Mouse (Mus musculus) heart, postnatal 0 days (tissue): Measurements from ENCODE around the gene a. TPM values are rescaled to one million over a fixed set of nuclear protein-coding genes. Genes with fewer than 3 reads are reported as not detected.

Experiments used
- ATAC-seq: fragments of 200-750 bp; cut with Nextera tagmentation; 2 replicates; pipeline ENCODE4 v1.8.0; 2017; ENCODE audit warnings: low read depth, moderate number of reproducible peaks, moderate library complexity; ENCODE audit not compliant: insufficient read depth
- DNase-seq: peaks from one replicate; pipeline ENCODE4 v3.0.0-alpha.2; 2016; ENCODE audit warnings: low spot score
- H3K27ac ChIP-seq: fragments of 300-500 bp; sonication (generic); 2 replicates; pipeline ENCODE4 v1.5.1; 2014; ENCODE audit warnings: low read depth, mild to moderate bottlenecking
- H3K27me3 ChIP-seq: fragments of 300-500 bp; sonication (generic); 2 replicates; pipeline ENCODE4 v1.6.1; 2014; ENCODE audit warnings: low read length, mixed read lengths; ENCODE audit not compliant: control insufficient read depth, insufficient read depth
- H3K36me3 ChIP-seq: fragments of 300-500 bp; sonication (generic); replicated peaks from 2 replicates; pipeline ENCODE4 v1.6.1; 2014; ENCODE audit warnings: low read length, mixed read lengths; ENCODE audit not compliant: control insufficient read depth, insufficient read depth
- H3K4me1 ChIP-seq: fragments of 300-500 bp; sonication (generic); 2 replicates; pipeline ENCODE4 v1.6.1; 2014; ENCODE audit warnings: antibody characterized with exemption; ENCODE audit not compliant: control insufficient read depth, insufficient read depth
- H3K4me2 ChIP-seq: fragments of 300-500 bp; sonication (generic); 2 replicates; pipeline ENCODE4 v1.6.1; 2014; ENCODE audit warnings: low read depth, mild to moderate bottlenecking, low read length, moderate library complexity
- H3K4me3 ChIP-seq: fragments of 300-500 bp; sonication (generic); 2 replicates; pipeline ENCODE4 v1.5.1; 2014; ENCODE audit warnings: low read depth, low read length
- H3K9ac ChIP-seq: fragments of 300-500 bp; sonication (generic); replicated peaks from 2 replicates; pipeline ENCODE4 v1.6.1; 2014; ENCODE audit warnings: low read depth, low read length, mixed read lengths
- H3K9me3 ChIP-seq: fragments of 300-500 bp; sonication (generic); replicated peaks from 2 replicates; pipeline ENCODE4 v1.6.1; 2016; ENCODE audit warnings: low read length; ENCODE audit not compliant: control insufficient read depth
- CTCF ChIP-seq: IDR thresholded peaks from 2 replicates; pipeline ENCODE4 v1.5.1; 2016; ENCODE audit warnings: antibody characterized with exemption, control low read depth, low read depth
- EP300 ChIP-seq: IDR thresholded peaks from 2 replicates; pipeline ENCODE4 v1.6.1; 2016; ENCODE audit warnings: antibody characterized with exemption, low read depth
- WGBS: fragments of 180-500 bp; shearing (Covaris S2); extraction: QIAGEN DNeasy Blood & Tissue Kit; methylation state at CpG from one replicate; pipeline ENCODE4 v1.1.7; 2014; 5-methylcytosine and 5-hydroxymethylcytosine counted together
- polyA plus RNA-seq: library from polyadenylated mRNA; unstranded; fragments of >200 nt; fragmentation: Nextera tagmentation; extraction: Ambion mirVana; gene quantifications from 2 replicates; pipeline ENCODE4 v1.2.1, GENCODE M21; 2015
- total RNA-seq: library from RNA; depleted of rRNA; stranded (reverse); fragments of >200 nt; gene quantifications from 2 replicates; pipeline ENCODE4 v1.2.3, GENCODE M21; 2014; ENCODE audit warnings: low replicate concordance

Gene a
- total and polyA plus RNA-seq, 2 experiments from 2014 or later: not detected

- Histone ChIP-seq H3K9ac (no peak overlapping the region), H3K4me1 (no peaks in the 10 kb centered on the region), H3K36me3 (no peaks in the 10 kb centered on the region), H3K9me3 (no peaks in the 10 kb centered on the region), H3K4me2 (peak overlapping the region; percentile 43; the same call in 1 of the 2 replicates), H3K4me3 (no peak overlapping the region), H3K27me3 (no peaks in the 10 kb centered on the region), H3K27ac (no peak overlapping the region)
- no peak for DNase-seq
- WGBS: 62% methylated on average over 11 of the region's 11 CpGs
- ATAC-seq: no peak
- no peak for TF ChIP-seq CTCF
- TF ChIP-seq EP300: no peak
These were observed 151.3 kb downstream of the a start for GRCm38 (mm10) chr2:154942546-154942945.

GRCm38 (mm10) chr2:154943101-154943500, 151.9 kb downstream of the a start:
- Histone ChIP-seq H3K36me3 (no peaks in the 10 kb centered on the region), H3K27ac (no peak overlapping the region), H3K4me3 (peak overlapping the region; percentile 32), H3K9ac (no peak overlapping the region), H3K9me3 (no peaks in the 10 kb centered on the region), H3K4me2 (peak overlapping the region; percentile 43), H3K4me1 (no peaks in the 10 kb centered on the region), H3K27me3 (peaks cover 1% of the 10 kb centered on the region; the same call in 1 of the 2 replicates)
- DNase-seq (peak; percentile 56), ATAC-seq (no peak)
- 5% methylated on average over 11 of the region's 11 CpGs for WGBS
- TF ChIP-seq EP300: no peak
- peak; percentile 86 for TF ChIP-seq CTCF

DNA sequence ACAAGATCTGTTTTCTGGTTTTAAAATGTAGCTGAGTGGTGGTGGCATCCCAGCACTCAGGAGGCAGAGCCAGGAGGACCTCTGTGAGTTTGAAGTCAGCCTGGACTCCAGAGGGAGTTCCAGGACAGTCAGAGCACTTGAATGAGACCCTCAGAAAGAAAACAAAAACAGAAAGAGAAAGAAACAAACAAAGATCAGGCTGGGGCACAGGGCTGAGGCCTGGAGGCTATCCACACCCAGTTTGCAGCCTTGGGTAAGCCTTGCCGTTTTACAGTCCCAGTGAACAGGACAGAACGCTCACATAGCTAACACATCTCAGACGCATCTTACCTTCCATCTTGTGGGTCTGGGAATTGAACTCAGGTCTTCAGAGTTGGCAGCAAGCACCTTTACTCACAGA, 155.7 kb downstream of the a start:
- no peak for DNase-seq
- no peaks in the 10 kb centered on the region for H3K36me3 ChIP-seq
- no peak overlapping the region for H3K4me2 ChIP-seq
- peaks cover 4% of the 10 kb centered on the region; the same call in 1 of the 2 replicates for H3K27me3 ChIP-seq
- no peak overlapping the region for H3K4me3 ChIP-seq
- no peak overlapping the region for H3K27ac ChIP-seq
- H3K9me3 ChIP-seq: no peaks in the 10 kb centered on the region
- H3K4me1 ChIP-seq: no peaks in the 10 kb centered on the region
- no peak for TF ChIP-seq EP300
- TF ChIP-seq CTCF: no peak
- H3K9ac ChIP-seq: no peak overlapping the region
- 92% methylated on average over 3 of the region's 3 CpGs for WGBS
- ATAC-seq: no peak

GRCm38 (mm10) chr2:154949352-154949751, 158.2 kb downstream of the a start:
- 46% methylated on average over 7 of the region's 7 CpGs for WGBS
- DNase-seq: no peak
- ATAC-seq: no peak
- H3K27me3 ChIP-seq: peaks cover 4% of the 10 kb centered on the region; the same call in 1 of the 2 replicates
- no peak overlapping the region for H3K9ac ChIP-seq
- H3K4me3 ChIP-seq: no peak overlapping the region
- no peak for TF ChIP-seq CTCF
- no peak for TF ChIP-seq EP300
- no peaks in the 10 kb centered on the region for H3K4me1 ChIP-seq
- H3K27ac ChIP-seq: no peak overlapping the region
- no peaks in the 10 kb centered on the region for H3K9me3 ChIP-seq
- no peaks in the 10 kb centered on the region for H3K36me3 ChIP-seq
- H3K4me2 ChIP-seq: no peak overlapping the region

GRCm38 (mm10) chr2:154949877-154950276, 158.7 kb downstream of the a start:
- ATAC-seq: no peak
- Histone ChIP-seq H3K9ac (no peak overlapping the region), H3K4me2 (no peak overlapping the region), H3K4me1 (no peaks in the 10 kb centered on the region), H3K4me3 (no peak overlapping the region), H3K27ac (no peak overlapping the region), H3K27me3 (peaks cover 7% of the 10 kb centered on the region; the same call in 1 of the 2 replicates), H3K9me3 (no peaks in the 10 kb centered on the region), H3K36me3 (no peaks in the 10 kb centered on the region)
- DNase-seq: no peak
- no peak for TF ChIP-seq CTCF
- no peak for TF ChIP-seq EP300
- WGBS: 67% methylated on average over 9 of the region's 9 CpGs

GRCm38 (mm10) chr2:154950601-154951000, 159.4 kb downstream of the a start:
- 34% methylated on average over 5 of the region's 5 CpGs for WGBS
- H3K27me3 ChIP-seq: peaks cover 9% of the 10 kb centered on the region; the same call in 1 of the 2 replicates
- no peak overlapping the region for H3K27ac ChIP-seq
- no peak overlapping the region for H3K9ac ChIP-seq
- no peaks in the 10 kb centered on the region for H3K9me3 ChIP-seq
- no peak overlapping the region for H3K4me2 ChIP-seq
- TF ChIP-seq CTCF (no peak), EP300 (no peak)
- H3K36me3 ChIP-seq: no peaks in the 10 kb centered on the region
- H3K4me3 ChIP-seq: no peak overlapping the region
- no peaks in the 10 kb centered on the region for H3K4me1 ChIP-seq
- DNase-seq (no peak), ATAC-seq (no peak)
